Mouse (Mus musculus) liver, embryonic 12.5 days (tissue): Measurements from ENCODE around the gene Banf2. TPM values are rescaled to one million over a fixed set of nuclear protein-coding genes. Genes with fewer than 3 reads are reported as not detected.

ENCODE experiments used
- ATAC-seq: fragments of 200-750 bp; cut with Nextera tagmentation; 2 replicates; pipeline ENCODE4 v1.8.0; 2017; ENCODE audit warnings: moderate number of reproducible peaks, mild to moderate bottlenecking, moderate library complexity
- H3K27ac ChIP-seq: fragments of 300-500 bp; sonication (generic); 2 replicates; pipeline ENCODE4 v1.5.1; 2016; ENCODE audit warnings: mild to moderate bottlenecking
- H3K27me3 ChIP-seq: fragments of 300-500 bp; sonication (generic); replicated peaks from 2 replicates; pipeline ENCODE4 v1.6.1; 2016; ENCODE audit warnings: mild to moderate bottlenecking, moderate library complexity
- H3K36me3 ChIP-seq: fragments of 300-500 bp; sonication (generic); 2 replicates; pipeline ENCODE4 v1.6.1; 2016; ENCODE audit warnings: mild to moderate bottlenecking, moderate library complexity
- H3K4me1 ChIP-seq: fragments of 300-500 bp; sonication (generic); 2 replicates; pipeline ENCODE4 v1.6.1; 2016
- H3K4me2 ChIP-seq: fragments of 300-500 bp; sonication (generic); 2 replicates; pipeline ENCODE4 v1.6.1; 2016; ENCODE audit warnings: mild to moderate bottlenecking, moderate library complexity
- H3K4me3 ChIP-seq: fragments of 300-500 bp; sonication (generic); 2 replicates; pipeline ENCODE4 v1.5.1; 2016; ENCODE audit warnings: mild to moderate bottlenecking, moderate library complexity
- H3K9ac ChIP-seq: fragments of 300-500 bp; sonication (generic); 2 replicates; pipeline ENCODE4 v1.6.1; 2016; ENCODE audit warnings: mild to moderate bottlenecking, moderate library complexity
- H3K9me3 ChIP-seq: fragments of 300-500 bp; sonication (generic); replicated peaks from 2 replicates; pipeline ENCODE4 v1.6.1; 2016; ENCODE audit warnings: mild to moderate bottlenecking, moderate library complexity
- WGBS: fragments of 180-500 bp; shearing (Covaris S2); methylation state at CpG from one replicate; pipeline ENCODE4 v1.1.7; 2016; ENCODE audit not compliant: insufficient replicate concordance; 5-methylcytosine and 5-hydroxymethylcytosine counted together
- polyA plus RNA-seq: library from polyadenylated mRNA; unstranded; fragments of >200 nt; fragmentation: Nextera tagmentation; extraction: Ambion mirVana; gene quantifications from 2 replicates; pipeline ENCODE4 v1.2.1, GENCODE M21; 2016

The Banf2 gene
- polyA plus RNA-seq, 1 experiment from 2014 or later, result not detected

DNA sequence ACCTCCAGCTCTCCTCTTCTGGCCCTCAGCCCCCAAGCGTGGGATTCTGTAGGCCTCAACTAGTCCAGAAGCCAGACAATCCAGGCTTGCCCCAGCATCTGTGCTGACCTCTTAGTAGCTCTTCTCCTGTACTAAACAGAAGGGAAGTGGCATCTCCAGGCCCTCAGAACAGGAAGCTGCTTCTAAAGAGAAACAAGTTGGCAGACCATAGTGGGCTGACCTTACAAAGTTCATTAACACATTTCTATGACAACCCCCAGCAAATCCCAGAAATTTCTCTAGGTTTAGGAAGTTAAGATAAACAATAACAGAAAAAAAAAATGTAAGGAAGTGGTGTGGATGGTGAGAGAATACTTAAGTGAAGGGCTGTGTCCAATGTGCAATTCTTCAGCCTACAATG, 23.8 kb upstream of the Banf2 start:
- Histone ChIP-seq H3K4me2 (peak overlapping the region; percentile 98), H3K4me3 (peak overlapping the region; percentile 96), H3K36me3 (peaks cover 11% of the 10 kb centered on the region; the same call in 1 of the 2 replicates), H3K27me3 (no peaks in the 10 kb centered on the region), H3K27ac (peak overlapping the region; percentile 94), H3K9ac (peak overlapping the region; percentile 94; the same call in 1 of the 2 replicates), H3K4me1 (peaks cover 74% of the 10 kb centered on the region), H3K9me3 (no peaks in the 10 kb centered on the region)
- WGBS, result 58% methylated on average over 1 of the region's 1 CpGs
- ATAC-seq, result no peak

DNA sequence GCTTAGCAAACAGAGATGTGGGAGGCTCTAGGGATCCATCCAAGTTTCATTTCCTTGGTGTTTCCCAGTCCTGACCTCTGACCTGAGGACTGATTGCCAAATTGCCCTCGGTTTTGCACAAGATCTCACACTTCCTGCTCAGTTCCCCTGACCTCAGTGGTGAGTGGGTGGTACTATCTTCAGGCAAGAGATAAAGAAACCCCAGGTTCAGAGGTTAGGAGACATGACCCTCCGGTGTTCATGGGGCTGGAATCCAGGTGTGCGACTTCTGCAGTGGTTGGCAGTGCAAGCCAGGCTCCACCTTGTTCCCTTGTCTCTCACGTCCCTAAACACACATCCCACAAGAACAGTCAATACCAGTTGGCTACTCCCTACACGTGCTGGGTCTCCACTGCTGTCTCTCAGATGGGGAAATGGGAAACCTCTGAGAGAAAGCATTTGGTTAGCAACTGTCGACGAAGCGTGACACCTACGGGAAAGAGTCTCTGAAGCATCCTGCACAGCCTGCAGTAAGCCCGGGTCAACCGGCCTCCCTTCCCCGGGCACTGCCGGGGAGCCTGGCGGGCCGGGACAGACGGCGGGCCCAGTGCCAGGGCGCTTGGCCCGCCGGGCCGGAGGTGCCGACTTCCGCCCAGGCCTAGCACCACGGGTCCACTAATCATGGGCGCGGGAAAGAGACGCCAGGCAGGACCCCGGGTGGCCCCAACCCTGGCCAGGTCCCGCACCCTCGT, 23.1 kb upstream of the Banf2 start:
- H3K4me2 ChIP-seq, result peak overlapping the region; percentile 98
- H3K9me3 ChIP-seq, result no peaks in the 10 kb centered on the region
- H3K27me3 ChIP-seq, result no peaks in the 10 kb centered on the region
- peak; percentile 10 for ATAC-seq
- H3K27ac ChIP-seq, result peak overlapping the region; percentile 94
- WGBS, result 1% methylated on average over 30 of the region's 30 CpGs
- peak overlapping the region; percentile 94 for H3K9ac ChIP-seq
- peak overlapping the region; percentile 96 for H3K4me3 ChIP-seq
- H3K4me1 ChIP-seq, result peaks cover 73% of the 10 kb centered on the region
- peaks cover 11% of the 10 kb centered on the region; the same call in 1 of the 2 replicates for H3K36me3 ChIP-seq

DNA sequence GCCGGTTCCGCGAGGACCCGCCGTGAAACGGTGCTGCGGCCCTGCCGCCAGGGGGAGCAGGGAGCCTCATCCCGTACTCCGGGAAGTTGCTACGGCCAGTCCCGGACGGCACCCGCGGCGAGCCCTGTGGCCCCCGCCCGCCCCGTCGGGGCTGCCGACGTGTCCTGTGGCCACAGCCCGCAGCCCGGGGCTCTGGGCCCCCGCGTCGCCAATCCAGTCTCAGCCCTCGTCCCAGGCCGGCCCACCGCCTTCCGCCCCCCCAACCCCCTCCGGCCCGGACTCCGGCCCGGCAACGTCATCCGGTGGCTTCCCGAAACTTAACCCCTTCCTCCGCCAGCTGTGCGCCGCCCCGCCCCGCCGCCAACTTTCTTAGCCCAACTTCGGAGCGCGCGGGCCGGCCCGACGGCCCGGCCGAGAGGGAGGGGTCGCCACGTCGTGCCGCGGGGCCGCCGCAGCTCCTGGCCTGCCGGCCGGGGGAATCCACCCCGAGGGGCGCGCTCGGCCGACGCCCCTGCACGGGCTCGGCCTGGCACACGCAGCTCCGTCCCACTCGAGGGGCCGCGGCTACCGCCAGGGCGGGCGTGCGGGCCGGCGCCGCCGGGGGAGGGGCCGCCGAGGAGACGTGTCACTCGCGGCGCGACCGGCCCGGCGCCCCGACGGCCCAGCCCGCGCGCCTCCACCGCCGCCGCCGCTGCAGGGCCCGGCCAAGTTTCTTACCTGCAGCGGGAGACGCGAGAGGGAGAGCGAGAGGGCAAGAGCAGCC, 22.4 kb upstream of the Banf2 start:
- under 1% methylated on average over 68 of the region's 107 CpGs for WGBS
- H3K9me3 ChIP-seq, result no peaks in the 10 kb centered on the region
- ATAC-seq, result peak; percentile 38
- H3K4me3 ChIP-seq, result peak overlapping the region; percentile 96
- H3K36me3 ChIP-seq, result peaks cover 11% of the 10 kb centered on the region; the same call in 1 of the 2 replicates
- H3K4me2 ChIP-seq, result peak overlapping the region; percentile 98
- peaks cover 67% of the 10 kb centered on the region for H3K4me1 ChIP-seq
- no peaks in the 10 kb centered on the region for H3K27me3 ChIP-seq
- peak overlapping the region; percentile 94 for H3K9ac ChIP-seq
- H3K27ac ChIP-seq, result peak overlapping the region; percentile 94

DNA sequence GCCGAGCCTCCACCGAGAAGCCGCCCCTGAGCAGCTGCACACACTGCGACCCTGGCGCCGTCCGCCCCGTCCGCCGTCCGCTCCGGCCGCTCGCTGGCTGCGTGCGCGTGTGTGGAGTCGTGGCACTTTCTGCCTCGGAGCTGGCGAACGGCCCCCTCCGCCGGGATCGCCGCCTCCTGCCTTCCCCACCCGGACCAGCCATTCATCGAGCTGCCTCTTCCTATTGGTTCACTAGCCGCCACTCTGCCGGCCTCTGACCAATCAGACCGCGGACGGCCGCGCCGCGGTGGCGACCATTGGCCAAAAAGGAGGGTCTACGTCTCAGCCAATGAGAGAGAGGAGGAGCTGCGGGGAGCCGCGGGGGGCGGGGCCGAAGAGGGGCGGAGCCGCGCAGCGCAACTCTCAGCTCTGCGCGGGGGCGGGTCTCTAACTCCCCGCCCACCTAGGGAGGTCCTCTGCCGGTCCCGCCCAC, 21.7 kb upstream of the Banf2 start, which contains the start of gene Rrbp1:
TSS of gene Rrbp1 (minus strand) at position 184 of the 472 bp plus-strand sequence.
- ATAC-seq, result peak; percentile 96
- peak within 1 kb of the TSS; percentile 98 for H3K4me2 ChIP-seq
- peak within 1 kb of the TSS; percentile 94 for H3K9ac ChIP-seq
- H3K9me3 ChIP-seq, result no peaks in the 10 kb centered on the region
- H3K4me3 ChIP-seq, result peak within 1 kb of the TSS; percentile 96
- H3K27me3 ChIP-seq, result no peaks in the 10 kb centered on the region
- peaks cover 61% of the 10 kb centered on the region for H3K4me1 ChIP-seq
- H3K36me3 ChIP-seq, result peaks cover 11% of the 10 kb centered on the region; the same call in 1 of the 2 replicates
- under 1% methylated on average over 53 of the region's 53 CpGs for WGBS
- H3K27ac ChIP-seq, result peak within 1 kb of the TSS; percentile 94

- H3K27ac ChIP-seq, result no peak overlapping the region
- peaks cover 37% of the 10 kb centered on the region for H3K4me1 ChIP-seq
- H3K9ac ChIP-seq, result no peak overlapping the region
- no peaks in the 10 kb centered on the region for H3K27me3 ChIP-seq
- 69% methylated on average over 11 of the region's 11 CpGs for WGBS
- no peak for ATAC-seq
- no peaks in the 10 kb centered on the region for H3K9me3 ChIP-seq
- H3K4me2 ChIP-seq, result peak overlapping the region; percentile 15; the same call in 1 of the 2 replicates
- H3K4me3 ChIP-seq, result no peak overlapping the region
- H3K36me3 ChIP-seq, result 0 out of 2 replicates have a peak, but pooled peaks cover under 1% of the 10 kb centered on the region
Measured at GRCm38 (mm10) chr2:144014051-144014450, 18.8 kb upstream of the Banf2 start.

DNA sequence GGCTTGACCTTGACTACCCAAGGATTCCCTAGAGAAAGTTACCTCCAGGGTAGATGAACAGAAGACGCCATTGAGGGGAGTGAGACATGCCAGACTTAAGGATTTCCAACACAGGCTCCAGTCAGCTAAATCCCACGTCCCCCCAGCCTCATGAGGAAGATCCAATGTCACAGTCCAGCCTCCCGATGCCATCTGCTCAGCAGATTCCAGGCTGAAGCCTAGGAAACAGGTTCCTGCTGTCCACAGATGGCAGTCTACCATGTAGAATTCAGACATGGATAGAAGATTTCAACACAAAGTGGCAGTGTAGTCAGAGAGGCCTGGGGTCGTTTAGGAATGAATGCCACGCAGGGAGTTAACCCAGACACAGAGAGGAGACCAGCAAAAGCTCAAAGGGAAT, 18.4 kb upstream of the Banf2 start:
- no peak for ATAC-seq
- no peaks in the 10 kb centered on the region for H3K36me3 ChIP-seq
- peak overlapping the region; percentile 15; the same call in 1 of the 2 replicates for H3K4me2 ChIP-seq
- no peak overlapping the region for H3K9ac ChIP-seq
- H3K4me1 ChIP-seq, result peaks cover 37% of the 10 kb centered on the region
- no peak overlapping the region for H3K4me3 ChIP-seq
- 54% methylated on average over 5 of the region's 5 CpGs for WGBS
- H3K9me3 ChIP-seq, result no peaks in the 10 kb centered on the region
- H3K27me3 ChIP-seq, result peaks cover under 1% of the 10 kb centered on the region; the same call in 1 of the 2 replicates
- H3K27ac ChIP-seq, result no peak overlapping the region

DNA sequence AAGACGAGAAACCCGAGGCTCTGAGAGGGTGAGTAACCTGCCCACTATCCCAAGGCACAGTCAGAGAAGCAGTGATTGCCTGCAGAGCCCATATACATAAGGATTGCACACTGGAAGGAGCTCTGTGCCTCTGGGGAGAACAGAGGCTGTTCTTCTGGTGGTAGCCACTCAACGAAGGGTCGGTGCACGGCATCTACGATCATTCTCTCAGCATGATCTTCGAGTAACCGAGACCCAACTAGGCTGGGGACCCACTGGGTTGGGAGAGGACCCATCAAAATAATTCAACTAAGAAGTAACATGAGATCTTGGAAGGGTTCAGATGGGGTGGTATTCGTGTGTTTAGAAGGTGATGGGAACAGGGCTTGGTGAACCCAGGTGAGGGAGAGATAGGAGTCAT, 17.0 kb upstream of the Banf2 start:
- Histone ChIP-seq H3K4me2 (no peak overlapping the region), H3K9me3 (no peaks in the 10 kb centered on the region), H3K36me3 (no peaks in the 10 kb centered on the region), H3K4me3 (no peak overlapping the region), H3K4me1 (peaks cover 31% of the 10 kb centered on the region), H3K9ac (no peak overlapping the region), H3K27me3 (peaks cover 6% of the 10 kb centered on the region; the same call in 1 of the 2 replicates), H3K27ac (no peak overlapping the region)
- ATAC-seq, result no peak
- 79% methylated on average over 9 of the region's 9 CpGs for WGBS

- 49% methylated on average over 2 of the region's 2 CpGs for WGBS
- no peak overlapping the region for H3K4me3 ChIP-seq
- ATAC-seq, result no peak
Measured at GRCm38 (mm10) chr2:144019971-144020370, 12.9 kb upstream of the Banf2 start.

GRCm38 (mm10) chr2:144022441-144022840, 10.4 kb upstream of the Banf2 start:
- Histone ChIP-seq H3K36me3 (no peaks in the 10 kb centered on the region), H3K4me3 (no peak overlapping the region), H3K9me3 (no peaks in the 10 kb centered on the region), H3K9ac (no peak overlapping the region), H3K4me1 (peaks cover 28% of the 10 kb centered on the region), H3K27me3 (peaks cover 6% of the 10 kb centered on the region; the same call in 1 of the 2 replicates), H3K27ac (no peak overlapping the region), H3K4me2 (no peak overlapping the region)
- WGBS, result 65% methylated on average over 3 of the region's 3 CpGs
- no peak for ATAC-seq

More at GRCm38 (mm10) chr2:144019971-144020370, 12.9 kb upstream of the Banf2 start:
- Histone ChIP-seq H3K9me3 (no peaks in the 10 kb centered on the region), H3K27ac (no peak overlapping the region), H3K27me3 (peaks cover 6% of the 10 kb centered on the region; the same call in 1 of the 2 replicates), H3K36me3 (no peaks in the 10 kb centered on the region), H3K4me2 (no peak overlapping the region), H3K4me1 (peaks cover 16% of the 10 kb centered on the region), H3K9ac (no peak overlapping the region)

DNA sequence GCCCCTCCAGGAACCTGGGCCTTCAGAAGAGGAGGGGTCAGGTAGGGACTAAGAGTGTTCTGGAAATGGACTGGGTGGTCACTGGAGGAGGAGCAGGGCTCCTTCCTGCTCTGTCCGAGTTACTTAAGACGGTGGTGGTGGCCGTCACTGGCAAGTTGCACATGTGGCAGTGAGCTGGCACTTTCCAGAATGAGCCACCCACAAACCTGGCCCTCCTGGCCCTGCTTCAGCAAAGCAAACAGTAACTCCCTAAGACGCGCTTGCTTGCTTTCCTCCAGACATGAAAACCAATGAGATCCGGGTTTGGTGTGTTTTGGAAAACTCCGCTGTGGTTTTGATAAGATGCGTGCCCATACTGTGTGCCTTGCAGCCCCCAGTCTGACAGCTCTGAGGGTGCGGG, 7.5 kb upstream of the Banf2 start:
- Histone ChIP-seq H3K4me1 (peaks cover 17% of the 10 kb centered on the region), H3K4me3 (no peak overlapping the region), H3K36me3 (no peaks in the 10 kb centered on the region), H3K9ac (no peak overlapping the region), H3K27me3 (no peaks in the 10 kb centered on the region), H3K27ac (no peak overlapping the region), H3K4me2 (no peak overlapping the region), H3K9me3 (no peaks in the 10 kb centered on the region)
- no peak for ATAC-seq
- WGBS, result 68% methylated on average over 9 of the region's 9 CpGs

GRCm38 (mm10) chr2:144026456-144026855, 6.4 kb upstream of the Banf2 start:
- Histone ChIP-seq H3K4me1 (peaks cover 17% of the 10 kb centered on the region), H3K36me3 (no peaks in the 10 kb centered on the region), H3K9ac (no peak overlapping the region), H3K27ac (no peak overlapping the region), H3K9me3 (no peaks in the 10 kb centered on the region), H3K27me3 (no peaks in the 10 kb centered on the region), H3K4me2 (no peak overlapping the region), H3K4me3 (no peak overlapping the region)
- 0 out of 2 replicates have a peak, but pooled peaks have one; percentile 15 for ATAC-seq
- 41% methylated on average over 4 of the region's 4 CpGs for WGBS

DNA sequence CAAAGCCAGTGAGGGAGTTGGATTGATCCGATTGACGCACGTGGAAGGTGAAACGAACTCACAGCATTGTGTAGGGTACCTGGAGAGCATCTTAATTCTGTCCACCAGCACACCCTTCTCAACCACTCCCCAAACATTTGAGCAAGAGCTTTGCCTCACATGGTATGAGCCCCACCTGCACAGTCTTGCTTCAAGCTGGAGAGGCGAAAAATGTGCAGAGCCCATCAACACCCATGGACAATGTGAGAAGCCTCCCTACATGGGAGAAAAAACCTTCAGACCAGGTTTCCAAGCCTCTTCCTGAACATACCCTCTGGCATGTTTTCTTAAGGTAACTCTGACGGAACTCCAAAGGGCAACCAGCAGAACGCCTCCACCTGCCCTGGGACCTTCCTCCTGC, 2.1 kb upstream of the Banf2 start:
- Histone ChIP-seq H3K27ac (no peak overlapping the region), H3K9me3 (no peaks in the 10 kb centered on the region), H3K4me3 (no peak overlapping the region), H3K9ac (no peak overlapping the region), H3K4me2 (no peak overlapping the region), H3K4me1 (peaks cover 10% of the 10 kb centered on the region), H3K27me3 (no peaks in the 10 kb centered on the region), H3K36me3 (no peaks in the 10 kb centered on the region)
- WGBS, result 81% methylated on average over 7 of the region's 7 CpGs
- ATAC-seq, result no peak
